Mouse (Mus musculus): ENCODE measurements around the gene Prss56.

The Prss56 gene

GRCm38 (mm10) chr1:87186261-87187036, 3.3 kb downstream of the Prss56 start:
- no peak for DNase-seq

GRCm38 (mm10) chr1:87187037-87187355, 3.9 kb downstream of the Prss56 start:
- DNase-seq: peak; percentile 75

- no peak for DNase-seq
These were observed 7.3 kb downstream of the Prss56 start, which contains the start of gene Chrnd for GRCm38 (mm10) chr1:87190429-87190828. Gene Chrnd, plus strand, starts transcription at chr1:87190607.

GRCm38 (mm10) chr1:87197296-87197695, 14.2 kb downstream of the Prss56 start:
- no peak for DNase-seq

- no peak for DNase-seq
These were observed 15.3 kb downstream of the Prss56 start for GRCm38 (mm10) chr1:87198119-87199065.

GRCm38 (mm10) chr1:87200811-87201210, 17.7 kb downstream of the Prss56 start:
- no peak for DNase-seq

- no peak for DNase-seq
These were observed 18.7 kb downstream of the Prss56 start for GRCm38 (mm10) chr1:87201848-87202247.

GRCm38 (mm10) chr1:87203779-87204178, 20.7 kb downstream of the Prss56 start:
- DNase-seq: no peak

- no peak for DNase-seq
These were observed 21.4 kb downstream of the Prss56 start, which contains the start of gene Chrng for GRCm38 (mm10) chr1:87204465-87204864. Gene Chrng, plus strand, starts transcription at chr1:87204657.

GRCm38 (mm10) chr1:87205038-87205437, 21.9 kb downstream of the Prss56 start:
- no peak for DNase-seq

- no peak for DNase-seq
These were observed 22.4 kb downstream of the Prss56 start for GRCm38 (mm10) chr1:87205502-87205901.

- DNase-seq: no peak
These were observed 23.2 kb downstream of the Prss56 start for GRCm38 (mm10) chr1:87206339-87206738.

- DNase-seq: no peak
These were observed 28.3 kb downstream of the Prss56 start for GRCm38 (mm10) chr1:87211431-87211830.

GRCm38 (mm10) chr1:87213735-87214704, 30.9 kb downstream of the Prss56 start, which contains the start of gene Eif4e2:
Gene Eif4e2, plus strand, starts transcription at chr1:87213914.
- DNase-seq: peak; percentile 91

GRCm38 (mm10) chr1:87214748-87215147, 31.6 kb downstream of the Prss56 start:
- no peak for DNase-seq

- no peak for DNase-seq
These were observed 34.8 kb downstream of the Prss56 start for GRCm38 (mm10) chr1:87217938-87218337.

GRCm38 (mm10) chr1:87225739-87226138, 42.6 kb downstream of the Prss56 start:
- DNase-seq: no peak

- DNase-seq: no peak
These were observed 43.5 kb downstream of the Prss56 start for GRCm38 (mm10) chr1:87226409-87227159.

- peak; percentile 94 for DNase-seq
These were observed 44.0 kb downstream of the Prss56 start for GRCm38 (mm10) chr1:87227160-87227550.

- no peak for DNase-seq
These were observed 47.5 kb downstream of the Prss56 start for GRCm38 (mm10) chr1:87230606-87231005.

GRCm38 (mm10) chr1:87232197-87232596, 49.1 kb downstream of the Prss56 start:
- no peak for DNase-seq

All from cerebellum, adult 9-10 months (tissue).